Mouse (Mus musculus) lung, embryonic 14.5 days (tissue): ENCODE measurements around the gene Grk2. TPM values are rescaled to one million over a fixed set of nuclear protein-coding genes. Genes with fewer than 3 reads are reported as not detected.
A peak's percentile ranks its signal among the peaks of the same experiment; 100 is the strongest.

ENCODE experiments used
- ATAC-seq: fragments of 200-750 bp; cut with Nextera tagmentation; 2 replicates; pipeline ENCODE4 v1.8.0; 2017; ENCODE audit warnings: mild to moderate bottlenecking, moderate TSS enrichment, moderate library complexity; ENCODE audit not compliant: insufficient read depth
- DNase-seq: peaks from one replicate; pipeline ENCODE4 v3.0.0-alpha.2; 2015
- H3K27ac ChIP-seq: fragments of 300-500 bp; sonication (generic); 2 replicates; pipeline ENCODE4 v1.5.1; 2014; ENCODE audit warnings: low read depth, mild to moderate bottlenecking, moderate library complexity
- H3K27me3 ChIP-seq: fragments of 300-500 bp; sonication (generic); 2 replicates; pipeline ENCODE4 v1.6.1; 2014; ENCODE audit warnings: low read length, control low read depth; ENCODE audit not compliant: insufficient read depth
- H3K36me3 ChIP-seq: fragments of 300-500 bp; sonication (generic); 2 replicates; pipeline ENCODE4 v1.6.1; 2014; ENCODE audit warnings: control low read depth; ENCODE audit not compliant: insufficient read depth
- H3K4me1 ChIP-seq: fragments of 300-500 bp; sonication (generic); 2 replicates; pipeline ENCODE4 v1.6.1; 2014; ENCODE audit warnings: antibody characterized with exemption, control low read depth; ENCODE audit not compliant: insufficient read depth
- H3K4me2 ChIP-seq: fragments of 300-500 bp; sonication (generic); 2 replicates; pipeline ENCODE4 v1.6.1; 2014; ENCODE audit warnings: mild to moderate bottlenecking
- H3K4me3 ChIP-seq: fragments of 300-500 bp; sonication (generic); 2 replicates; pipeline ENCODE4 v1.5.1; 2014; ENCODE audit warnings: low read depth, low read length
- H3K9ac ChIP-seq: fragments of 300-500 bp; sonication (generic); 2 replicates; pipeline ENCODE4 v1.6.1; 2014
- H3K9me3 ChIP-seq: fragments of 300-500 bp; sonication (generic); 2 replicates; pipeline ENCODE4 v1.6.1; 2016; ENCODE audit warnings: low read depth, low read length, control low read depth
- CTCF ChIP-seq: IDR thresholded peaks from 2 replicates; pipeline ENCODE4 v1.5.1; 2016; ENCODE audit warnings: antibody characterized with exemption, low read depth
- WGBS: fragments of 180-500 bp; shearing (Covaris S2); extraction: QIAGEN DNeasy Blood & Tissue Kit; methylation state at CpG from one replicate; pipeline ENCODE4 v1.1.7; 2014; 5-methylcytosine and 5-hydroxymethylcytosine counted together
- polyA plus RNA-seq: library from polyadenylated mRNA; unstranded; fragments of >200 nt; fragmentation: Nextera tagmentation; extraction: Ambion mirVana; gene quantifications from 2 replicates; pipeline ENCODE4 v1.2.1, GENCODE M21; 2014

Grk2 gene
- polyA plus RNA-seq, 1 experiment from 2014 or later: 23.0 TPM

DNA sequence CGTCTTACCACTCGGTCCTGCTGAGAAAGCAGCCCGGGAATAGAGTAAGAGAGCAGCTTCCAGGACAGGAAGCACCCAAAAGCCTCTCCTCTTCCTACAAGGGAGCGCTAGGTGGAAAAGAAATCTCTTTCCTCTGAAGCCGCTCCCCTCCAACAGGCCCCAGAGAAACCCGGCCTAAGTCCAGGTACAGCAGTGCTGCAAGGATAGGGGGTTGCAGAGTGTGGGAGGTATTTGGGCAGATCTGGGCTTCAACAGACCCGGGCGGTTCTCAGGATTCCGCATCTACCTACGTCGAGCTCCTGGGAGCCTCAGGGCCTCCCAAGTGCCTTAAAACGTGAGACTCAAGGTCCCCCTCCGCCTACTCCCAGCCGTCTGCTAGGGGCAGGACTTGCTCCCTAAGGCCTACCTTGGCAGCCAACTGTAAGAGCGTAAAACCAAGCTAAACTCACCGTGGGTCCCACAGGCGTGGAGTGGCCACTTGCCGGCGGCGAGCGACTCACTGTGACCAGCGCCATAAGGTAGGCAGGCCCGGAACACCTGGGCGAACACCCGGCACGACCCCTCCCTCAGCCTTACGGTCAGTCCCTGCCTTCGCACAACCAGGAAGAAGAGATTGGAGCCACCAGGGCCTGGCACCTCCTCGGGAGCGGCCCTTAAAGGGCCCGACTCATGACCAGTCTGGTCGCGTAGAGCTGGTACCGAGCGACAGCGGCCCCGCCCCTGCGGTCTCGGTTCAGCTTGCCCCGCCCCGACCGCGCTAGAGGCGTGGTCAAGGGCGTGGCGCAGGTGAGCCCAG, 37.3 kb downstream of the Grk2 start, which contains the start of gene Ssh3:
TSS of gene Ssh3 (minus strand) at position 615 of the 796 bp plus-strand sequence.
- DNase-seq (peak; percentile 82), ATAC-seq (peak; percentile 92)
- Histone ChIP-seq H3K4me1 (no peaks in the 10 kb centered on the region; the same call in 1 of the 2 replicates), H3K27me3 (no peaks in the 10 kb centered on the region), H3K4me2 (peak within 1 kb of the TSS; percentile 65), H3K27ac (no peak within 1 kb of the TSS), H3K9me3 (no peaks in the 10 kb centered on the region), H3K36me3 (no peaks in the 10 kb centered on the region), H3K9ac (peak within 1 kb of the TSS; percentile 49), H3K4me3 (peak within 1 kb of the TSS; percentile 44)
- 5% methylated on average over 46 of the region's 46 CpGs for WGBS
- TF ChIP-seq CTCF: no peak

DNA sequence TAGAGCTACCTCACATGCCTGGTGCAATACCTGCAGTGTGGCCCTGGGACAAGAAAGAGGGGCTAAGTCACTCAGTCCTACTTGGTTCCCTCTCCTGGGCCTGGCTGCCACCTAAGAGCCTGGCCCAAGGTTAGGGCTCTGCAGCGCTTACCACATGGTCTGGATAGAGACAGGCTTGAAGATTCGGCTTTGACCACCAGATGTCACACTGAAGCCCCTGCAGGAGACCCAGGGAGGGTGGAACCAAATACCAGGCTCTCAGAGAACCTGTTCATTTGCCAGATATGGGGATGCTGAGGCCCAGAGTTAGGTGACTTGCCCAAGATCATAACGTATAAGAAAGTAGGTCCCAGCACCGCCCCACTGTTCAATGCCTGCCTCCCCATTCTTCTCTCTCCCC, 40.1 kb downstream of the Grk2 start:
- Histone ChIP-seq H3K9ac (no peak overlapping the region), H3K27me3 (no peaks in the 10 kb centered on the region), H3K27ac (no peak overlapping the region), H3K4me3 (no peak overlapping the region), H3K4me2 (no peak overlapping the region), H3K36me3 (no peaks in the 10 kb centered on the region), H3K4me1 (no peaks in the 10 kb centered on the region; the same call in 1 of the 2 replicates), H3K9me3 (no peaks in the 10 kb centered on the region)
- DNase-seq (peak; percentile 31), ATAC-seq (no peak)
- WGBS: 62% methylated on average over 4 of the region's 4 CpGs
- TF ChIP-seq CTCF: peak; percentile 19; the same call in 1 of the 2 replicates

DNA sequence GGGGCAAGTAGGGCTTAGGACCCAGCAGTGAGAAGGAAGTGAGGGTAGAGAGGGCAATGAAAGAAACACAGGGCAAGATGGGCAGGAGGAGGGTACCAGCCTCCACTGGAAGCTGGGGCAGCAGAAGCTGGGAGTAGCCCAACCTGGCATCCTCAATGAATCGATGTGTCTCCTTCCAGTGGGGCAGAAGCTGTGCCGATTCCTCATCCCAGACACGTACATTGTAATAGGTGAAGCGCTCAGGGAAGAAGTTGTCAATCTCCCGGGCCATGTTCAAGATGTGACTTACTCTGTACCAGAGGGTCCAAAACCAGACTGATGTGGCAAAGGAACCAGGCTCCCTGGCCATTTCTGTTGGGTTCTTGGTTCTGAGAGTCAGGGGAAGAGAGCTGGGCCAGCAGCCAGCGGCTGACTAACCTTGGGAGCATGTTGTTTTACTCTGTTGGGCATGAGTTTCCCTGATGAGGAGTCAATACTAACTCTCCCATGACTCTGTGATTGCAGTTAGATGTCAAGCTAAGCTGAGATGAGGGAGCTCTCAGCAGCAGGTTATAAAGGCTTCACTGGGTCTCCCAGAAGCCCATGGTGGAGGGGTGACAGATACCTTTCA, 41.7 kb downstream of the Grk2 start:
- Histone ChIP-seq H3K4me2 (no peak overlapping the region), H3K9me3 (no peaks in the 10 kb centered on the region), H3K4me3 (no peak overlapping the region), H3K27me3 (no peaks in the 10 kb centered on the region), H3K36me3 (no peaks in the 10 kb centered on the region), H3K9ac (no peak overlapping the region), H3K4me1 (no peaks in the 10 kb centered on the region; the same call in 1 of the 2 replicates), H3K27ac (no peak overlapping the region)
- 92% methylated on average over 6 of the region's 6 CpGs for WGBS
- ATAC-seq (no peak), DNase-seq (no peak)
- TF ChIP-seq CTCF: no peak

GRCm38 (mm10) chr19:4263702-4264101, 42.3 kb downstream of the Grk2 start:
- no peak for ATAC-seq
- H3K9me3 ChIP-seq: no peaks in the 10 kb centered on the region
- no peak overlapping the region for H3K4me2 ChIP-seq
- H3K27ac ChIP-seq: no peak overlapping the region
- peak; percentile 16 for DNase-seq
- no peaks in the 10 kb centered on the region; the same call in 1 of the 2 replicates for H3K4me1 ChIP-seq
- H3K9ac ChIP-seq: no peak overlapping the region
- no peaks in the 10 kb centered on the region for H3K36me3 ChIP-seq
- no peak overlapping the region for H3K4me3 ChIP-seq
- H3K27me3 ChIP-seq: no peaks in the 10 kb centered on the region
- TF ChIP-seq CTCF: no peak
- 46% methylated on average over 14 of the region's 14 CpGs for WGBS

GRCm38 (mm10) chr19:4262756-4263155, 43.3 kb downstream of the Grk2 start:
- Histone ChIP-seq H3K4me1 (no peaks in the 10 kb centered on the region), H3K4me2 (no peak overlapping the region), H3K9me3 (no peaks in the 10 kb centered on the region), H3K27ac (no peak overlapping the region), H3K27me3 (no peaks in the 10 kb centered on the region), H3K4me3 (no peak overlapping the region), H3K9ac (no peak overlapping the region), H3K36me3 (no peaks in the 10 kb centered on the region)
- ATAC-seq (no peak), DNase-seq (no peak)
- TF ChIP-seq CTCF: no peak
- WGBS: 57% methylated on average over 6 of the region's 6 CpGs

- WGBS: 50% methylated on average over 8 of the region's 8 CpGs
- ATAC-seq: no peak
- Histone ChIP-seq H3K4me2 (no peak overlapping the region), H3K9me3 (no peaks in the 10 kb centered on the region), H3K9ac (no peak overlapping the region), H3K27me3 (no peaks in the 10 kb centered on the region), H3K36me3 (no peaks in the 10 kb centered on the region), H3K4me3 (no peak overlapping the region), H3K27ac (no peak overlapping the region), H3K4me1 (no peaks in the 10 kb centered on the region)
- TF ChIP-seq CTCF: 0 out of 2 replicates have a peak, but pooled peaks have one; percentile 25
- DNase-seq: peak; percentile 48
These were observed 44.9 kb downstream of the Grk2 start for GRCm38 (mm10) chr19:4261038-4261698.

GRCm38 (mm10) chr19:4257897-4258252, 48.1 kb downstream of the Grk2 start:
- Histone ChIP-seq H3K9me3 (no peaks in the 10 kb centered on the region), H3K4me1 (no peaks in the 10 kb centered on the region), H3K9ac (peak overlapping the region; percentile 56), H3K27ac (0 out of 2 replicates have a peak overlapping the region, but pooled peaks have one; percentile 9), H3K36me3 (no peaks in the 10 kb centered on the region), H3K4me3 (peak overlapping the region; percentile 62), H3K4me2 (peak overlapping the region; percentile 93), H3K27me3 (no peaks in the 10 kb centered on the region)
- DNase-seq: no peak
- no peak for TF ChIP-seq CTCF
- no peak for ATAC-seq
- WGBS: 14% methylated on average over 12 of the region's 12 CpGs
